Mouse (Mus musculus): ENCODE results near the gene Fgf12. TPM values are rescaled to one million over a fixed set of nuclear protein-coding genes. Genes with fewer than 3 reads are reported as not detected.
A peak's percentile ranks its signal among the peaks of the same experiment; 100 is the strongest.

The Fgf12 gene
- total RNA-seq (2014; rRNA removed) (0.18 and 0.34 TPM in 2 replicates), polyA plus RNA-seq (2012; rRNA removed) (0.07 and 0.21 TPM in 2 replicates)

- H3K27me3 ChIP-seq (ENCODE audit: control insufficient read depth, insufficient read depth, low read length) = no peaks in the 10 kb centered on the region
- TF ChIP-seq CTCF (IDR thresholded peaks at IDR 0.05; ENCODE audit: low read depth, low read length) (no peak), POLR2A (IDR thresholded peaks at IDR 0.05; ENCODE audit: extremely low read depth, insufficient read depth, low read length) (no peak)
- H3K4me1 ChIP-seq (ENCODE audit: control insufficient read depth, insufficient read depth, low read length) = no peaks in the 10 kb centered on the region
- H3K36me3 ChIP-seq (ENCODE audit: control insufficient read depth, insufficient read depth, low read length) = no peaks in the 10 kb centered on the region
- no peak for DNase-seq (ENCODE audit: extremely low read depth, low read depth, low spot score)
- WGBS = 3% methylated on average over 16 of the region's 16 CpGs
- H3K27ac ChIP-seq (replicated peaks; ENCODE audit: insufficient read depth, low read depth, low read length) = no peak within 1 kb of the TSS
- H3K9ac ChIP-seq (ENCODE audit: low read depth, low read length) = no peak within 1 kb of the TSS
- H3K4me3 ChIP-seq (ENCODE audit: insufficient read depth, low read depth, low read length) = no peak within 1 kb of the TSS
- no peaks in the 10 kb centered on the region for H3K79me2 ChIP-seq (ENCODE audit: control insufficient read depth, insufficient read depth, low read length)
Measured at GRCm38 (mm10) chr16:28752638-28753118, at the start of gene Fgf12. TSS of gene Fgf12 (minus strand) at chr16:28753068.

- Histone ChIP-seq H3K36me3 (ENCODE audit: control insufficient read depth, insufficient read depth, low read length) (no peaks in the 10 kb centered on the region), H3K27ac (replicated peaks; ENCODE audit: insufficient read depth, low read depth, low read length) (no peak overlapping the region), H3K4me3 (ENCODE audit: insufficient read depth, low read depth, low read length) (no peak overlapping the region), H3K4me1 (ENCODE audit: control insufficient read depth, insufficient read depth, low read length) (no peaks in the 10 kb centered on the region), H3K27me3 (ENCODE audit: control insufficient read depth, insufficient read depth, low read length) (no peaks in the 10 kb centered on the region), H3K79me2 (ENCODE audit: control insufficient read depth, insufficient read depth, low read length) (no peaks in the 10 kb centered on the region), H3K9ac (ENCODE audit: low read depth, low read length) (no peak overlapping the region)
- peak; percentile 20 for DNase-seq (ENCODE audit: extremely low read depth, low read depth, low spot score)
- WGBS = 4% methylated on average over 4 of the region's 4 CpGs
- TF ChIP-seq POLR2A (IDR thresholded peaks at IDR 0.05; ENCODE audit: extremely low read depth, insufficient read depth, low read length) (no peak), CTCF (IDR thresholded peaks at IDR 0.05; ENCODE audit: low read depth, low read length) (peak; percentile 68; the same call in 1 of the 2 replicates)
Measured at GRCm38 (mm10) chr16:28793115-28793514, 40.2 kb upstream of the Fgf12 start.

- H3K4me3 ChIP-seq (ENCODE audit: insufficient read depth, low read depth, low read length) = no peak overlapping the region
- H3K9ac ChIP-seq (ENCODE audit: low read depth, low read length) = no peak overlapping the region
- TF ChIP-seq POLR2A (IDR thresholded peaks at IDR 0.05; ENCODE audit: extremely low read depth, insufficient read depth, low read length) (no peak), CTCF (IDR thresholded peaks at IDR 0.05; ENCODE audit: low read depth, low read length) (peak; percentile 8; the same call in 1 of the 2 replicates)
- no peaks in the 10 kb centered on the region for H3K36me3 ChIP-seq (ENCODE audit: control insufficient read depth, insufficient read depth, low read length)
- no peaks in the 10 kb centered on the region for H3K27me3 ChIP-seq (ENCODE audit: control insufficient read depth, insufficient read depth, low read length)
- WGBS = 94% methylated on average over 2 of the region's 2 CpGs
- H3K27ac ChIP-seq (replicated peaks; ENCODE audit: insufficient read depth, low read depth, low read length) = no peak overlapping the region
- no peak for DNase-seq (ENCODE audit: extremely low read depth, low read depth, low spot score)
- no peaks in the 10 kb centered on the region for H3K79me2 ChIP-seq (ENCODE audit: control insufficient read depth, insufficient read depth, low read length)
- no peaks in the 10 kb centered on the region for H3K4me1 ChIP-seq (ENCODE audit: control insufficient read depth, insufficient read depth, low read length)
Measured at GRCm38 (mm10) chr16:28770276-28770675, 17.4 kb upstream of the Fgf12 start.

DNA sequence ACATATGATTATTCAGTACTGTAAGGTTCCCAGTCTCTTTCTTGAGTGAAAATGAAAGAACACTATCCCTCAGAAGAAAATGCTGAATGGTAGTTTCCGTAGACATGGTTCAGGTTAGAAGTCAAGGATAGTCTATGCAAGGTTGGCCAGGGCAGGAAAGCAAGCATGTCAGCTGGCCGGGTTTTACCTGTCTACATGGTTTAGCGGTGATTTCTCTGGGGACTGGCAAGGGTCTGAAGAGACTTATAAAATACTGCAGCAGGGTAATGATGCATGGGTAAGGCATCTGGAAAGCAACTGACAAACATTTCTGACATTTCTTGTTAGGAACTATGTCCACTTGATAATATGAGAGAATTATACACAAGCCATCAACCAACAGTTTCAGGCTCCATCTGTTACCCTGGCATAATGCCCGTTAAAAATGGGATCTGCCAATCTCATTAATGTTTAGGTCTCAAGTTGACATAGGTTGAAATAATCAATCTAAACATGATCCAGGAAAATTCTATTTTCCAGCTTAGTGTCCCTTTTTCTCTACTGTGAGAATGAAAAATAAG lies 8.6 kb upstream of the Fgf12 start:
- Histone ChIP-seq H3K36me3 (ENCODE audit: control insufficient read depth, insufficient read depth, low read length) (no peaks in the 10 kb centered on the region), H3K9ac (ENCODE audit: low read depth, low read length) (no peak overlapping the region), H3K27ac (replicated peaks; ENCODE audit: insufficient read depth, low read depth, low read length) (no peak overlapping the region), H3K4me3 (ENCODE audit: insufficient read depth, low read depth, low read length) (no peak overlapping the region), H3K4me1 (ENCODE audit: control insufficient read depth, insufficient read depth, low read length) (no peaks in the 10 kb centered on the region), H3K79me2 (ENCODE audit: control insufficient read depth, insufficient read depth, low read length) (no peaks in the 10 kb centered on the region), H3K27me3 (ENCODE audit: control insufficient read depth, insufficient read depth, low read length) (no peaks in the 10 kb centered on the region)
- whole genome bisulfite sequencing = 89% methylated on average over 4 of the region's 4 CpGs
- DNase-seq (ENCODE audit: extremely low read depth, low read depth, low spot score) = no peak
- TF ChIP-seq POLR2A (IDR thresholded peaks at IDR 0.05; ENCODE audit: extremely low read depth, insufficient read depth, low read length) (no peak), CTCF (IDR thresholded peaks at IDR 0.05; ENCODE audit: low read depth, low read length) (no peak)

DNA sequence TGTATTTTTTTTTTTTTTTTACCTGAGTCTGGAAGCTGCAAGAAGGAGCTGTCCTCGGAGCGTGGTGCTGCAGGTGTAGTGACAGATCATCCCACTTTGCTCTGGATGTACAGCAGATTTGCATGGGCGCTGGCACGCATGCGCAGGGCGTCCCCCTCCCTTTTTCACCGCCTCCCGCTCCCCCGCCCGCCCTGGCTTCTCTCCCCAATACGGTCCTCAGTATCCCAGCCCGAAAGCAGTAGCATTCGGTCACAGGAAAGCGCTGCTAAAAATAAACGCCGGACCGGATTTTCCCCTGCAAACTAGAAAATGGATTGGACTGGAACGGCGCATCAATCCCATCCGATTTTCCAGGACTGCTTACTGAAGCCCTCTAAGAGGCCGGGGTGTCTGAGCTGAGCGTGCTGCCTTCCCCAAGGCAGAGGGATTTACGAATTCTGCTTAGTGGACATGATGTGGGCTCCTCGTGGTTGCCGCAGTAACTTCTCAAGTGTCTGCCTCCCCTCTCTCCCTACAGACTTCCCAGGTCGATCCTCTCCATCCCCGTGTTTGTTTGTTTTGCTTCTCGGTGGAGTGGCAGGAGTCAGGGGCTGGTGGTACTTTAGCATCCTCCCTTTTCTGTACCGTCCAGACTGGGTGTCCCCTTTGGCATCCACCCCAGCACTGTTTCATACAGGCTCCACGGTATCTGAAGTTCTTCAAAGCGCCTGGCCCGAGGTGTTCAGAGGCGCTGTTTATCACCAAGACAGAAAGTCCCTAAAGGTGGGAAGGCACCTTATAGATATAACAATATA lies 453 bp upstream of the Fgf12 start:
- WGBS = 2% methylated on average over 33 of the region's 33 CpGs
- DNase-seq (ENCODE audit: extremely low read depth, low read depth, low spot score) = no peak
- Histone ChIP-seq H3K79me2 (ENCODE audit: control insufficient read depth, insufficient read depth, low read length) (no peaks in the 10 kb centered on the region), H3K9ac (ENCODE audit: low read depth, low read length) (no peak overlapping the region), H3K4me1 (ENCODE audit: control insufficient read depth, insufficient read depth, low read length) (no peaks in the 10 kb centered on the region), H3K4me3 (ENCODE audit: insufficient read depth, low read depth, low read length) (no peak overlapping the region), H3K36me3 (ENCODE audit: control insufficient read depth, insufficient read depth, low read length) (no peaks in the 10 kb centered on the region), H3K27ac (replicated peaks; ENCODE audit: insufficient read depth, low read depth, low read length) (no peak overlapping the region), H3K27me3 (ENCODE audit: control insufficient read depth, insufficient read depth, low read length) (no peaks in the 10 kb centered on the region)
- TF ChIP-seq POLR2A (IDR thresholded peaks at IDR 0.05; ENCODE audit: extremely low read depth, insufficient read depth, low read length) = no peak
- TF ChIP-seq CTCF (IDR thresholded peaks at IDR 0.05; ENCODE audit: low read depth, low read length) = no peak

- H3K79me2 ChIP-seq (ENCODE audit: control insufficient read depth, insufficient read depth, low read length) = no peaks in the 10 kb centered on the region
- no peaks in the 10 kb centered on the region for H3K4me1 ChIP-seq (ENCODE audit: control insufficient read depth, insufficient read depth, low read length)
- no peaks in the 10 kb centered on the region for H3K27me3 ChIP-seq (ENCODE audit: control insufficient read depth, insufficient read depth, low read length)
- no peaks in the 10 kb centered on the region for H3K36me3 ChIP-seq (ENCODE audit: control insufficient read depth, insufficient read depth, low read length)
- no peak for DNase-seq (ENCODE audit: extremely low read depth, low read depth, low spot score)
- H3K9ac ChIP-seq (ENCODE audit: low read depth, low read length) = no peak overlapping the region
- TF ChIP-seq POLR2A (IDR thresholded peaks at IDR 0.05; ENCODE audit: extremely low read depth, insufficient read depth, low read length) = no peak
- no peak for TF ChIP-seq CTCF (IDR thresholded peaks at IDR 0.05; ENCODE audit: low read depth, low read length)
- no peak overlapping the region for H3K27ac ChIP-seq (replicated peaks; ENCODE audit: insufficient read depth, low read depth, low read length)
- 77% methylated on average over 3 of the region's 3 CpGs for WGBS
- no peak overlapping the region for H3K4me3 ChIP-seq (ENCODE audit: insufficient read depth, low read depth, low read length)
Measured at GRCm38 (mm10) chr16:28734461-28734860, 18.4 kb downstream of the Fgf12 start.
